Mouse (Mus musculus) kidney, adult 2 months (tissue): ENCODE results near the gene Galns. TPM values are rescaled to one million over a fixed set of nuclear protein-coding genes. Genes with fewer than 3 reads are reported as not detected.
A peak's percentile ranks its signal among the peaks of the same experiment; 100 is the strongest.

Source experiments
- DNase-seq: peaks from one replicate; pipeline ENCODE4 v3.0.0; 2021
- H3K27ac ChIP-seq: fragments of 200-500 bp; 2 replicates; pipeline ENCODE4 v1.5.1; 2012; ENCODE audit warnings: low read depth, low read length, control low read depth, inconsistent platforms; ENCODE audit not compliant: insufficient read depth
- H3K27me3 ChIP-seq: fragments of 200-500 bp; replicated peaks from 2 replicates; pipeline ENCODE4 v1.6.1; 2012; ENCODE audit warnings: mild to moderate bottlenecking, moderate library complexity, low read length, inconsistent platforms; ENCODE audit not compliant: control insufficient read depth, insufficient read depth
- H3K36me3 ChIP-seq: fragments of 200-500 bp; 2 replicates; pipeline ENCODE4 v1.6.1; 2012; ENCODE audit warnings: mild to moderate bottlenecking, moderate library complexity, low read length, inconsistent platforms; ENCODE audit not compliant: control insufficient read depth, insufficient read depth
- H3K4me1 ChIP-seq: fragments of 200-500 bp; 2 replicates; pipeline ENCODE4 v1.6.1; 2011; ENCODE audit warnings: low read length; ENCODE audit not compliant: control insufficient read depth, insufficient read depth
- H3K4me3 ChIP-seq: fragments of 200-500 bp; 2 replicates; pipeline ENCODE4 v1.5.1; 2011; ENCODE audit warnings: mild to moderate bottlenecking, low read depth, low read length, control low read depth; ENCODE audit not compliant: insufficient read depth
- CTCF ChIP-seq: fragments of 200-500 bp; conservative IDR thresholded peaks from 2 replicates; pipeline ENCODE4 v1.5.1; 2011; ENCODE audit warnings: low read depth, mild to moderate bottlenecking, control low read depth, low read length, moderate library complexity, mixed read lengths; ENCODE audit not compliant: insufficient read depth, insufficient read length
- POLR2A ChIP-seq: fragments of 200-500 bp; IDR thresholded peaks from one replicate; pipeline ENCODE4 v1.6.1; 2011; ENCODE audit warnings: low read depth, low read length, control low read depth
- WGBS: fragments of 180-500 bp; shearing (Covaris S2); methylation state at CpG from one replicate; pipeline ENCODE4 v1.1.7; 2018; 5-methylcytosine and 5-hydroxymethylcytosine counted together
- polyA plus RNA-seq: library from polyadenylated mRNA; depleted of rRNA; stranded (reverse); fragments of >200 nt; gene quantifications from 2 replicates; pipeline ENCODE4 v1.2.3, GENCODE M21; 2012

The Galns gene
- polyA plus RNA-seq, 1 experiment, result 36.2 TPM

- TF ChIP-seq POLR2A (no peak), CTCF (no peak)
- WGBS, result under 1% methylated on average over 34 of the region's 34 CpGs
- Histone ChIP-seq H3K27me3 (no peaks in the 10 kb centered on the region), H3K4me1 (peaks cover 7% of the 10 kb centered on the region; the same call in 1 of the 2 replicates), H3K27ac (no peak overlapping the region), H3K4me3 (peak overlapping the region; percentile 55), H3K36me3 (no peaks in the 10 kb centered on the region)
- no peak for DNase-seq
Measured at GRCm38 (mm10) chr8:122568109-122568504, 43.2 kb downstream of the Galns start.

GRCm38 (mm10) chr8:122567361-122568108, 43.7 kb downstream of the Galns start, which contains the start of gene Cdt1:
TSS of gene Cdt1 (plus strand) at chr8:122568015.
- WGBS, result under 1% methylated on average over 62 of the region's 62 CpGs
- peak within 1 kb of the TSS; percentile 44 for H3K27ac ChIP-seq
- no peaks in the 10 kb centered on the region for H3K27me3 ChIP-seq
- H3K4me3 ChIP-seq, result peak within 1 kb of the TSS; percentile 55
- H3K4me1 ChIP-seq, result peaks cover 7% of the 10 kb centered on the region; the same call in 1 of the 2 replicates
- H3K36me3 ChIP-seq, result no peaks in the 10 kb centered on the region
- peak; percentile 97 for DNase-seq
- no peak for TF ChIP-seq CTCF
- TF ChIP-seq POLR2A, result no peak

GRCm38 (mm10) chr8:122566766-122567165, 44.5 kb downstream of the Galns start:
- DNase-seq, result no peak
- WGBS, result 40% methylated on average over 6 of the region's 6 CpGs
- Histone ChIP-seq H3K27me3 (no peaks in the 10 kb centered on the region), H3K27ac (no peak overlapping the region; the same call in 1 of the 2 replicates), H3K4me3 (peak overlapping the region; percentile 54; the same call in 1 of the 2 replicates), H3K36me3 (no peaks in the 10 kb centered on the region), H3K4me1 (peaks cover 7% of the 10 kb centered on the region; the same call in 1 of the 2 replicates)
- TF ChIP-seq CTCF, result no peak
- no peak for TF ChIP-seq POLR2A

GRCm38 (mm10) chr8:122564363-122565352, 46.6 kb downstream of the Galns start:
- 0 out of 2 replicates have a peak overlapping the region, but pooled peaks have one; percentile 31 for H3K27ac ChIP-seq
- no peaks in the 10 kb centered on the region for H3K27me3 ChIP-seq
- no peaks in the 10 kb centered on the region for H3K36me3 ChIP-seq
- TF ChIP-seq CTCF (no peak), POLR2A (no peak)
- peaks cover 7% of the 10 kb centered on the region; the same call in 1 of the 2 replicates for H3K4me1 ChIP-seq
- H3K4me3 ChIP-seq, result no peak overlapping the region
- DNase-seq, result no peak
- 58% methylated on average over 25 of the region's 25 CpGs for WGBS

- no peak for TF ChIP-seq POLR2A
- TF ChIP-seq CTCF, result no peak
- no peak overlapping the region for H3K27ac ChIP-seq
- no peak overlapping the region for H3K4me3 ChIP-seq
- no peaks in the 10 kb centered on the region for H3K36me3 ChIP-seq
- no peak for DNase-seq
- 64% methylated on average over 5 of the region's 5 CpGs for WGBS
- H3K4me1 ChIP-seq, result no peaks in the 10 kb centered on the region
- H3K27me3 ChIP-seq, result no peaks in the 10 kb centered on the region
Measured at GRCm38 (mm10) chr8:122561199-122561598, 50.1 kb downstream of the Galns start.

GRCm38 (mm10) chr8:122558671-122559349, 52.5 kb downstream of the Galns start:
- Histone ChIP-seq H3K4me1 (no peaks in the 10 kb centered on the region), H3K27me3 (no peaks in the 10 kb centered on the region), H3K4me3 (no peak overlapping the region), H3K27ac (no peak overlapping the region), H3K36me3 (no peaks in the 10 kb centered on the region)
- 20% methylated on average over 12 of the region's 12 CpGs for WGBS
- no peak for TF ChIP-seq POLR2A
- peak; percentile 42 for DNase-seq
